Mouse (Mus musculus) macrophage (primary cell): ENCODE measurements around the gene Ccdc30. TPM values are rescaled to one million over a fixed set of nuclear protein-coding genes. Genes with fewer than 3 reads are reported as not detected.
"Not testable (repeated sequence)": the region's sequence is repeated elsewhere in the genome, so short reads cannot be mapped to it uniquely, and the experiment has no call there.

Source experiments
- H3K27ac ChIP-seq: fragments of 350-480 bp; formaldehyde crosslinking; 2 replicates; pipeline ENCODE4 v1.9.0; 2021
- H3K36me3 ChIP-seq: fragments of 350-480 bp; formaldehyde crosslinking; 2 replicates; pipeline ENCODE4 v1.9.0; 2021; ENCODE audit errors: inconsistent target
- H3K4me3 ChIP-seq: fragments of 350-480 bp; formaldehyde crosslinking; 2 replicates; pipeline ENCODE4 v1.9.0; 2021; ENCODE audit errors: inconsistent target
- H3K79me2 ChIP-seq: fragments of 350-480 bp; formaldehyde crosslinking; 2 replicates; pipeline ENCODE4 v1.9.0; 2021; ENCODE audit errors: inconsistent target
- WGBS: methylation state at CpG from one replicate; pipeline ENCODE4 v1.1.7; 2026; ENCODE audit warnings: inconsistent platforms; ENCODE audit not compliant: missing documents; 5-methylcytosine and 5-hydroxymethylcytosine counted together
- polyA plus RNA-seq: library from polyadenylated mRNA; stranded (reverse); fragments of 250-400 nt; gene quantifications from 3 replicates; pipeline ENCODE4 v1.2.4, GENCODE M21; 2018; ENCODE audit warnings: inconsistent platforms

Gene Ccdc30
- polyA plus RNA-seq, 1 experiment from 2014 or later, result not detected

- WGBS, result 95% methylated on average over 5 of the region's 5 CpGs
- Histone ChIP-seq H3K36me3 (no peaks in the 10 kb centered on the region), H3K27ac (no peak overlapping the region), H3K79me2 (no peaks in the 10 kb centered on the region), H3K4me3 (no peak overlapping the region)
These were observed 109.9 kb downstream of the Ccdc30 start for GRCm38 (mm10) chr4:119305418-119305817.

- H3K4me3 ChIP-seq, result no peak overlapping the region
- no peaks in the 10 kb centered on the region for H3K79me2 ChIP-seq
- H3K36me3 ChIP-seq, result no peaks in the 10 kb centered on the region
- 86% methylated on average over 8 of the region's 8 CpGs for WGBS
- H3K27ac ChIP-seq, result peak overlapping the region; percentile 61
These were observed 112.0 kb downstream of the Ccdc30 start for GRCm38 (mm10) chr4:119303291-119303690.

- H3K36me3 ChIP-seq, result no peaks in the 10 kb centered on the region
- H3K4me3 ChIP-seq, result no peak overlapping the region
- H3K79me2 ChIP-seq, result no peaks in the 10 kb centered on the region
- H3K27ac ChIP-seq, result no peak overlapping the region
- 92% methylated on average over 3 of the region's 3 CpGs for WGBS
These were observed 113.5 kb downstream of the Ccdc30 start for GRCm38 (mm10) chr4:119301777-119302176.

- H3K27ac ChIP-seq, result no peak overlapping the region
- H3K4me3 ChIP-seq, result no peak overlapping the region
- no peaks in the 10 kb centered on the region for H3K79me2 ChIP-seq
- H3K36me3 ChIP-seq, result no peaks in the 10 kb centered on the region
- 97% methylated on average over 3 of the region's 3 CpGs for WGBS
These were observed 114.6 kb downstream of the Ccdc30 start for GRCm38 (mm10) chr4:119300761-119301160.

GRCm38 (mm10) chr4:119297361-119297760 lies 118.0 kb downstream of the Ccdc30 start:
- Histone ChIP-seq H3K79me2 (peaks cover 13% of the 10 kb centered on the region), H3K4me3 (no peak overlapping the region), H3K36me3 (no peaks in the 10 kb centered on the region), H3K27ac (no peak overlapping the region)
- 77% methylated on average over 2 of the region's 2 CpGs for WGBS

- H3K27ac ChIP-seq, result peak overlapping the region; percentile 51
These were observed 120.2 kb downstream of the Ccdc30 start for GRCm38 (mm10) chr4:119295134-119295453.

GRCm38 (mm10) chr4:119294415-119295133 lies 120.7 kb downstream of the Ccdc30 start, which contains the start of gene Ybx1:
TSS of gene Ybx1 (minus strand) at chr4:119294604.
- under 1% methylated on average over 61 of the region's 61 CpGs for WGBS
- H3K79me2 ChIP-seq, result peaks cover 41% of the 10 kb centered on the region
- H3K36me3 ChIP-seq, result no peaks in the 10 kb centered on the region
- peak within 1 kb of the TSS; percentile 76 for H3K27ac ChIP-seq
- peak within 1 kb of the TSS; percentile 76 for H3K4me3 ChIP-seq

More at GRCm38 (mm10) chr4:119295134-119295453, 120.2 kb downstream of the Ccdc30 start:
- peak overlapping the region; percentile 53 for H3K4me3 ChIP-seq
- H3K79me2 ChIP-seq, result peaks cover 36% of the 10 kb centered on the region
- H3K36me3 ChIP-seq, result no peaks in the 10 kb centered on the region
- 20% methylated on average over 6 of the region's 6 CpGs for WGBS

GRCm38 (mm10) chr4:119293574-119294258 lies 121.6 kb downstream of the Ccdc30 start:
- Histone ChIP-seq H3K4me3 (peak overlapping the region; percentile 76), H3K27ac (peak overlapping the region; percentile 76), H3K79me2 (peaks cover 49% of the 10 kb centered on the region), H3K36me3 (no peaks in the 10 kb centered on the region)
- under 1% methylated on average over 74 of the region's 80 CpGs for WGBS

- no peaks in the 10 kb centered on the region for H3K36me3 ChIP-seq
- peaks cover 57% of the 10 kb centered on the region for H3K79me2 ChIP-seq
- WGBS, result 1% methylated on average over 24 of the region's 24 CpGs
- peak overlapping the region; percentile 76 for H3K4me3 ChIP-seq
- H3K27ac ChIP-seq, result peak overlapping the region; percentile 76
These were observed 122.3 kb downstream of the Ccdc30 start for GRCm38 (mm10) chr4:119292771-119293573.

GRCm38 (mm10) chr4:119291921-119292320 lies 123.4 kb downstream of the Ccdc30 start:
- 100% methylated on average over 1 of the region's 1 CpGs for WGBS
- Histone ChIP-seq H3K36me3 (no peaks in the 10 kb centered on the region), H3K79me2 (peaks cover 67% of the 10 kb centered on the region), H3K27ac (0 out of 2 replicates have a peak overlapping the region, but pooled peaks have one; percentile 76), H3K4me3 (peak overlapping the region; percentile 76)

- peaks cover 48% of the 10 kb centered on the region for H3K36me3 ChIP-seq
- 25% methylated on average over 2 of the region's 2 CpGs for WGBS
- H3K27ac ChIP-seq, result no peak overlapping the region
- H3K79me2 ChIP-seq, result peaks cover 98% of the 10 kb centered on the region
- H3K4me3 ChIP-seq, result no peak overlapping the region
These were observed 130.0 kb downstream of the Ccdc30 start for GRCm38 (mm10) chr4:119285336-119285735.

GRCm38 (mm10) chr4:119284861-119285260 lies 130.5 kb downstream of the Ccdc30 start:
- 100% methylated on average over 1 of the region's 1 CpGs for WGBS
- Histone ChIP-seq H3K36me3 (peaks cover 52% of the 10 kb centered on the region), H3K79me2 (peaks cover 98% of the 10 kb centered on the region), H3K4me3 (no peak overlapping the region), H3K27ac (no peak overlapping the region)

- not testable (repeated sequence) for H3K4me3 ChIP-seq, H3K27ac ChIP-seq
- peaks cover 59% of the 10 kb centered on the region for H3K36me3 ChIP-seq
- WGBS, result 92% methylated on average over 15 of the region's 15 CpGs
- peaks cover 37% of the 10 kb centered on the region for H3K79me2 ChIP-seq
These were observed 136.5 kb downstream of the Ccdc30 start for GRCm38 (mm10) chr4:119278784-119279183.

GRCm38 (mm10) chr4:119275726-119276125 lies 139.6 kb downstream of the Ccdc30 start:
- 71% methylated on average over 1 of the region's 2 CpGs for WGBS
- Histone ChIP-seq H3K79me2 (peaks cover 7% of the 10 kb centered on the region; the same call in 1 of the 2 replicates), H3K4me3 (no peak overlapping the region), H3K27ac (no peak overlapping the region), H3K36me3 (peaks cover 39% of the 10 kb centered on the region)
